Mouse (Mus musculus): Measurements from ENCODE around the gene Cmc1. TPM values are rescaled to one million over a fixed set of nuclear protein-coding genes. Genes with fewer than 3 reads are reported as not detected.

Cmc1 gene
- polyA plus RNA-seq, 1 experiment from 2014 or later = 38.4 TPM

DNA sequence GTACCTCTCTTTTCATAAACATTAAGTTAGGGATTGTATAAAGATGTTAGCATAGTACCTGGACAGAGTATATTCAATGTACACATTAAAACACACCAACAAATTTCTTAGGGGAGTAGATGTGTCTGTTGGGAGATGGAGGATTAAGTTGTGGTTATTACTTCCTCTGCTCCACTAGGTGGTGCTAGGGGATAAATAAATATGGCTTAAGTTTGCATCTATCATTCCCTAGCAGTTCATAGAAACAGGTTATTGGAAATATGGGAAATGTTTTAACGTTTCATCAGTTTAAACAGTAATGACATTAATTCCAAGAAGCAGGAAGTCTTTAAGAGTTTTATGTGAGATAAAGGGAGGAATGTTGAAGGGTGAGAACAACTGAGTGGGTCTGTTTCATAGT, 96.7 kb downstream of the Cmc1 start:
- no peak overlapping the region for H3K27ac ChIP-seq
- no peaks in the 10 kb centered on the region for H3K9me3 ChIP-seq
- no peaks in the 10 kb centered on the region for H3K27me3 ChIP-seq
- ATAC-seq (ENCODE audit: borderline replicate concordance, extremely low read depth, low FRiP score, low TSS enrichment) = no peak
- no peak overlapping the region for H3K9ac ChIP-seq
- H3K4me3 ChIP-seq = no peak overlapping the region
- no peaks in the 10 kb centered on the region for H3K4me1 ChIP-seq
- 23% methylated on average over 1 of the region's 1 CpGs for WGBS
- no peak overlapping the region for H3K4me2 ChIP-seq
- peaks cover 39% of the 10 kb centered on the region for H3K36me3 ChIP-seq

DNA sequence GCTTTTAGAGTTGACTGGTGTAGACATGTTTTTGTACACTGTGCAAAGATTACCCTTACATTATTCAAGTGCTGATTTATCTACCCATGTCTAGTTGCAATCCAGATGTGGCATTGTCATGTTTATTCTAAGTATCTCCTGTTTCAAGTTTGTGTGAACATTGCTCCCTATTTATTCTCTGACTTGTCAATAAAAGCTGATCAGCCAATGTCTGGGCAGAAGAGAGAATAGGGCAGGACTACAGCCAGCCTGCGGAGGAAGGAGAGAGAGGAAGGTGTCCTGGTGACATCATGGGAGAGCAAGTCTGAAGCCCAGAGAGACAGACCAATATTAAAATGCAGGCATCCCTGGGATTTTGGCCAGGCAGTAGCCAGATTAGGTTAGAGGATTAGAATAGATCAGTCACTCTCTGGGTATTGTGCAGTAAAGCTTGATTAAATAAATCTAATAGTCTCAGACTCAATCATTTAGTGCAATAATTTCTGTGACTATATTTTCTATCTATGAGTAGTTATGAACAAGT, 104.9 kb downstream of the Cmc1 start:
- Histone ChIP-seq H3K27ac (no peak overlapping the region), H3K9me3 (no peaks in the 10 kb centered on the region), H3K9ac (no peak overlapping the region), H3K27me3 (no peaks in the 10 kb centered on the region), H3K4me1 (peaks cover 15% of the 10 kb centered on the region), H3K36me3 (peaks cover 8% of the 10 kb centered on the region), H3K4me2 (no peak overlapping the region), H3K4me3 (no peak overlapping the region)
- 52% methylated on average over 1 of the region's 1 CpGs for WGBS
- ATAC-seq (ENCODE audit: borderline replicate concordance, extremely low read depth, low FRiP score, low TSS enrichment) = no peak

DNA sequence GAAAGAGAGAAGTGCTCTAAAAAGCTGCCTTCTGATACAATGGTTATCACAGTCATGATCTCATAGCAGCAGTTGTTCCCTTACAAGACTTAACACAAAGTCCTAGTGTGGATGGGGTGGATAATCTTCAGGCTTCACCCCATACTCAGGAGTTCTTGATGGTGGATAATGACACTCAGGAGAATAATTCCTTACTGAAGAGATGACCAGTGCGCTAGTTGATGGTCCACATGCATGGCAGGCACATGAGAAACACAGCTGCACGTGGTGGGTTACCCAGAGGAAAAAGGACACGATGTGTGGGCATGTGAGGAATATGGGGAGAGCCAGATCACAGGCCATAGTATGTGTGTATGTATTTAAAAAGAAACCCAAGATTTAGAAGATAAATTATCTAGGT, 106.4 kb downstream of the Cmc1 start:
- Histone ChIP-seq H3K9me3 (no peaks in the 10 kb centered on the region), H3K27me3 (no peaks in the 10 kb centered on the region), H3K4me3 (no peak overlapping the region), H3K36me3 (peaks cover 4% of the 10 kb centered on the region; the same call in 1 of the 2 replicates), H3K4me2 (no peak overlapping the region), H3K9ac (no peak overlapping the region), H3K27ac (no peak overlapping the region), H3K4me1 (peaks cover 15% of the 10 kb centered on the region)
- 89% methylated on average over 3 of the region's 3 CpGs for WGBS
- ATAC-seq (ENCODE audit: borderline replicate concordance, extremely low read depth, low FRiP score, low TSS enrichment) = no peak

DNA sequence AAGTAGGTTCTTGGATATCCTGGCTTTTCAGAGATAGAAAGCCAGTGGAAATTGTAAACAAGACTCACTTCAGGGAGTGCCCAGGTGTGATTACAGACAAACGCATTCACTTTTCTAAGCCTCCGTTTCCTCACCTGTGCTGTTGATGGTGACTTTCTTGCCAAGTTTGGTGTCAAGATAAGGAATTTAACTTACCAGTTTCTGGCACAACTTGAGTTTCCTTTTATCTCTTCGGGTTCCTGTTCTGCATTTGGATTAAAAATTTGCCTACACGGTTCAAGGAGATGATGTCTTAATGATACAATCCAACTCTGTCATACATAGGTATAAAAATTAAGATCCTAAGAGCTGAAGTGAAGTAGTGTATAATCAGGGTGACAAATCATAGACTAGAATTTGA, 107.2 kb downstream of the Cmc1 start:
- no peaks in the 10 kb centered on the region for H3K9me3 ChIP-seq
- H3K27me3 ChIP-seq = no peaks in the 10 kb centered on the region
- no peaks in the 10 kb centered on the region; the same call in 1 of the 2 replicates for H3K36me3 ChIP-seq
- no peak overlapping the region for H3K9ac ChIP-seq
- no peak for ATAC-seq (ENCODE audit: borderline replicate concordance, extremely low read depth, low FRiP score, low TSS enrichment)
- no peak overlapping the region for H3K4me3 ChIP-seq
- WGBS = 82% methylated on average over 4 of the region's 4 CpGs
- H3K4me1 ChIP-seq = peaks cover 15% of the 10 kb centered on the region
- H3K4me2 ChIP-seq = no peak overlapping the region
- no peak overlapping the region for H3K27ac ChIP-seq

DNA sequence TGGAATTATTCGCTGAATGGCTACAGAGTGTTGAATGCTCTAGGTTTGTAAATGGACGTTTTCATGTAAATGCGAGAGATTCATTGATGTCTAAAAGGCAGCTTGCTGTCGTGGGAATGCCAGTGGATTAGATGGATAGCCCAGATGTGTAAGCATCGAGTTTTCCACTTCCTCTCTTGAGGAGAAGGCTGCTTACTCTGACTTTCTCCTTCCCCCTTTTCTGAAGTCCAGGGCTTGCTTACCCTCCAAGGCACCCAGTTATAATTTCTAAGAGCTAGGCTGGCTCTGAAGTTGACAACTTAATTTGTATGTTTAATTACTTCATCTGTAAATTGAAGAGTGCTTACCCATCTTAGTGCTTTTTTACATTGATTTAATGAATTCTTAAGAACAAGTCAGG, 108.3 kb downstream of the Cmc1 start:
- 17% methylated on average over 5 of the region's 5 CpGs for WGBS
- Histone ChIP-seq H3K9ac (peak overlapping the region; percentile 89), H3K9me3 (no peaks in the 10 kb centered on the region), H3K4me2 (peak overlapping the region; percentile 82), H3K27ac (no peak overlapping the region), H3K36me3 (no peaks in the 10 kb centered on the region), H3K27me3 (no peaks in the 10 kb centered on the region), H3K4me3 (peak overlapping the region; percentile 97), H3K4me1 (peaks cover 15% of the 10 kb centered on the region)
- no peak for ATAC-seq (ENCODE audit: borderline replicate concordance, extremely low read depth, low FRiP score, low TSS enrichment)

DNA sequence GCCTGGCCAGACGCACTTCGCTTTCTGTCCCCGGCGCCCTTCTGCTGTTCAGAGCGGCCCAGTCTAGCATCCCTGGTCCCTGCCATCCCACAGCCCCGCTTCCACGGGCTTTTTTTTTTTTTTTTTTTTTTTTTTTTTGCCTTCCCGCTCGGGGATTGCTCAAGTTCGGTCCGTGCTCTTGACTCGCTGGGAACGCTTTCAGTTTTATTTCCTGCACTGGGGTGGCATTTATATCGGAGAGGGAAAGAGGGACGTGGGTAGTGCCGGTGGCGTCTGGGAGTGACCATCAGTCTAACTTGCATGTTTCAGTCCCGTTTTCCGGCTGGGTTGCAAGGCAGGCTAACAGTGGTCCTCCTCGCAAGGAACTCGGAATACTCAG, 109.0 kb downstream of the Cmc1 start:
- Histone ChIP-seq H3K9ac (peak overlapping the region; percentile 89), H3K27ac (peak overlapping the region; percentile 97), H3K27me3 (no peaks in the 10 kb centered on the region), H3K4me2 (peak overlapping the region; percentile 82), H3K36me3 (no peaks in the 10 kb centered on the region), H3K4me1 (peaks cover 15% of the 10 kb centered on the region), H3K4me3 (peak overlapping the region; percentile 97), H3K9me3 (no peaks in the 10 kb centered on the region)
- under 1% methylated on average over 20 of the region's 21 CpGs for WGBS
- ATAC-seq (ENCODE audit: borderline replicate concordance, extremely low read depth, low FRiP score, low TSS enrichment) = no peak

DNA sequence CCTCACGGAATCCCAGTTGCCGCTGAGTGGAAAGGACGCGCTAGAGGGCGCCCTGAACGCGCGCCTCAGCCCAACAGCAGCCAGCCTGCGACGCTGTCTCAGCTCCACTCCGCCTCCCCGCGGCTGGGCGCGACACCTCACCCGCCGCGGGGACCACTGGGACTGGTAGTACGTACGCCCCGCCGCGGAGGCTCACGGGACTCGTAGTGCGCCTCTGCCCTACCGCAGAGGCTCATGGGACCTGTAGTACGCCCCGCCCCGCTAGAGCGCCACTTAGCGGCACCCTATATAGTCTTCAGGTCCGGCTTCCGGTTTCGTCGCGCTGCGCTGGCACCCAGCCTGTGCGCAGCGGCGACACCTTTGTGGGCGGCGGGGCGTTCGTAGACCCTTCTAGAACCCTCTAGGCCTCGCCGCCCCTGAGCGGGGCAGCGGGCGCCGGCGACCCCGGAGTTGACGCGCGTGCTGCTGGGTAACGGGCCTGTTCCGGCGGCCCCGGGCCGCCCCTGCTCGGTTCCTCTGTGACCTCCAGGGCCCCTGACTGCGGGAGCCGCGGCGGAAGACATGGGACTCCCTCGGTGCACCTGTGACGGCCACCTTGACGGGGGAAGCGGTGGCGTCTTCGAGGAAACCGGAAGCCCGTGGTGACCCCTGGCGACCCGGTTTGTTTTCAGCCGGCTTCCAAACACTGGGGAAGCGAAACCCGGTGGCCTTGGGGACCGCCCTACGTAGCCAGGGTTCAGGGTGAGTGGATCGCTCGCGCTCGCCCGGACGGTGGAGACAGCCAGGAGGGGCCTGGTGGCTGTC, 109.6 kb downstream of the Cmc1 start, which contains the start of gene Azi2:
TSS of gene Azi2 (plus strand) at position 282 of the 804 bp plus-strand sequence.
- H3K4me1 ChIP-seq = peaks cover 15% of the 10 kb centered on the region
- peak within 1 kb of the TSS; percentile 97 for H3K27ac ChIP-seq
- H3K4me3 ChIP-seq = peak within 1 kb of the TSS; percentile 97
- peak within 1 kb of the TSS; percentile 82 for H3K4me2 ChIP-seq
- ATAC-seq (ENCODE audit: borderline replicate concordance, extremely low read depth, low FRiP score, low TSS enrichment) = peak; percentile 99
- peak within 1 kb of the TSS; percentile 89 for H3K9ac ChIP-seq
- H3K36me3 ChIP-seq = no peaks in the 10 kb centered on the region
- no peaks in the 10 kb centered on the region for H3K27me3 ChIP-seq
- under 1% methylated on average over 87 of the region's 87 CpGs for WGBS
- H3K9me3 ChIP-seq = no peaks in the 10 kb centered on the region

DNA sequence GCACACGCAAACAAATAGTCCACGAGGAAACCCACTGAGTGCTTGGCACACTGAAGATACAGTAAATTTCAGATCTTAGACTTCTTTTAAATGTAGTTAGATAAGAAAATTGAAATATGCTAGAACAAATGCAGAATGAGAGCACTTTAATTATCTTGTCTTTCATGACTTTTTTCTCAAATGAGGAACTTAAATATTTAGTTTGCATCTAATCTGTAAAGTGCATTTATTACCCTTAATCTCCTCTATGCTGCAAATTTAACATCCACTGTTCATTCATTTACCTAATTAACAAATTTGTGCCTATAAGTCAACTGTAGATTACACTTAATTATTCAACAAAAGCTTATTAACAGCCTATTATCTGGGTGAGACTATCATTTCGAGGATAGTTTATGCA, 115.0 kb downstream of the Cmc1 start:
- WGBS = 76% methylated on average over 3 of the region's 3 CpGs
- Histone ChIP-seq H3K27ac (no peak overlapping the region), H3K27me3 (no peaks in the 10 kb centered on the region), H3K9ac (no peak overlapping the region), H3K4me1 (no peaks in the 10 kb centered on the region), H3K4me3 (no peak overlapping the region), H3K9me3 (no peaks in the 10 kb centered on the region), H3K36me3 (no peaks in the 10 kb centered on the region), H3K4me2 (no peak overlapping the region)
- no peak for ATAC-seq (ENCODE audit: borderline replicate concordance, extremely low read depth, low FRiP score, low TSS enrichment)

DNA sequence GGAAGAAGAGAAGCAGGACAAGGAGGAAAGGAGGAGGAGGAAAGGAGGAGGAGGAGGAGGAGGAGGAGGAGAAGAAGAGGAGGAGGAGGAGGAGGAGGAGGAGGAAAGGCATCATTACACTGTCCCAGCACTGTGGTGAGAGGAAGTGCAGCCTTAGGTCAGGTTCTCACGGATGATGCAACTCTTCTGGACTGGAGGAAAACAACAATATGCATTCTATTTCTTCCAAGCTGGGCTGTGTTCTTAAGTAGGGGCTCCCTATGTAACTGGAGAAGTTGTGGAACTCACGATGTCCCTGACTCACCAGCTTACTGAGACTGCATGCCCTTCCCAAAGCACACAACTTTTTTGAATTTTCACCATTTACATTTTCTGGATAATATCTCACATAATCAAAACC, 118.3 kb downstream of the Cmc1 start:
- 34% methylated on average over 2 of the region's 2 CpGs for WGBS
- Histone ChIP-seq H3K4me3 (no peak overlapping the region), H3K27me3 (no peaks in the 10 kb centered on the region), H3K9me3 (no peaks in the 10 kb centered on the region), H3K27ac (no peak overlapping the region), H3K36me3 (no peaks in the 10 kb centered on the region), H3K4me1 (no peaks in the 10 kb centered on the region), H3K9ac (no peak overlapping the region), H3K4me2 (no peak overlapping the region)
- ATAC-seq (ENCODE audit: borderline replicate concordance, extremely low read depth, low FRiP score, low TSS enrichment) = no peak

DNA sequence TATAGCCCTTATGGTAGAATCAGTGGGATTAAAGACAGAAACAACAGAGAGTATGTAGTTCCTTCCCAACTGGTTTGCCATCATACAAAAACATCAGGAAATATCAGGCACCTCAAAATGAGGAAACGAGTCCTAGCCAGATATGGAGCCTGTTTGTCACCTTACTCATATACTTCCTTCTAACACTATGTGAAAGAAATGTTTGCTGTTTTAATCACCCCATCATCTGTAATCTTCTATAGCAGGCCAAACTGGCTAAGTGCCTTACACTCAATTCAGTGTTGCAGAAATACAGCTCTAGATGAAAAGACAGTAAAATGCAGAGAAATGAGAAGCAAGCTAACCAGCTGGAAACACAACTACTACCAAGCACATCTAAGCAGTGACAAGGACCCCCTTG, 119.7 kb downstream of the Cmc1 start:
- Histone ChIP-seq H3K4me3 (no peak overlapping the region), H3K27ac (no peak overlapping the region), H3K4me1 (no peaks in the 10 kb centered on the region), H3K9ac (no peak overlapping the region), H3K4me2 (no peak overlapping the region), H3K9me3 (no peaks in the 10 kb centered on the region), H3K36me3 (no peaks in the 10 kb centered on the region), H3K27me3 (no peaks in the 10 kb centered on the region)
- no peak for ATAC-seq (ENCODE audit: borderline replicate concordance, extremely low read depth, low FRiP score, low TSS enrichment)
- 70% methylated on average over 1 of the region's 1 CpGs for WGBS

DNA sequence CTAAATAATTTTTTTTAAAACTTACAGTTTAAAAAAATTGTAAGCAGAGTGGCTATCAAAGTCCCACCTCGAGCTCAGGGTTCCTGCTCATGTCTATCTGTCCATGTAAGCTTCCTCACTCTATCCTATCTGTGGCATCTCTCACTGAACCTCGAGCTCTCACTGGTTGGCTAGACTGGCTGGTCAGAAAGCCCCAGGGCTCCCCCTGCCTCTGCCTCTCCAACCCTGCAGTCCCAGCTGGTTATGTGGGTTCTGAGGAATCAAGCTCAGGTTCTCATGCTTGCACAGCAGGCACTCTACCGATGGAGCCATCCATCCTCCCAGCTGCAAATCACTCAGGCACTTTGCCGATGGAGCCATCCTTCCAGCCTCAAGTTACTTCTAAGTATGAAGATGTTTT, 120.5 kb downstream of the Cmc1 start:
- no peaks in the 10 kb centered on the region for H3K27me3 ChIP-seq
- no peaks in the 10 kb centered on the region for H3K36me3 ChIP-seq
- H3K27ac ChIP-seq = no peak overlapping the region
- no peaks in the 10 kb centered on the region for H3K9me3 ChIP-seq
- no peak overlapping the region for H3K4me2 ChIP-seq
- WGBS = 36% methylated on average over 4 of the region's 4 CpGs
- no peaks in the 10 kb centered on the region for H3K4me1 ChIP-seq
- no peak overlapping the region for H3K9ac ChIP-seq
- H3K4me3 ChIP-seq = no peak overlapping the region
- ATAC-seq (ENCODE audit: borderline replicate concordance, extremely low read depth, low FRiP score, low TSS enrichment) = no peak

DNA sequence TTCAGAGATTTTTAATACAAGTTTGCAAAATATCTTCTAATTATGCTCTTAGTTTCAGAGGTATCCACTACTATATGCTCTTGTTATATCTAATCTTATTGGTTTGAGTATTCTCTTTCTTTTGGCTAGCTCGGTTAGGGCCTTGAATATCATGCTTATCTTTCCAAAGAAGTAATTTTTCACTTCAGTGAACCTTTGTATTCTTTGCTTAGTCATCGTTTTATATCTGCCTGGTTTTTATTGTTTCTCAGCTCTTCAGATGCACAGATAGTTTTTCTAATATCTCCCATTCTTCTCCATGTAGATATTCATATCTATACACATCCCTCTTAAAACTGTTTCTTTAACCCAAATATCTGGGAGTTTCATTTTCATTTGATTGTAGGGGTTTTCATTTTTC, 125.0 kb downstream of the Cmc1 start:
- H3K4me3 ChIP-seq = no peak overlapping the region
- no peaks in the 10 kb centered on the region for H3K27me3 ChIP-seq
- H3K4me1 ChIP-seq = no peaks in the 10 kb centered on the region
- no peaks in the 10 kb centered on the region for H3K9me3 ChIP-seq
- no peak for ATAC-seq (ENCODE audit: borderline replicate concordance, extremely low read depth, low FRiP score, low TSS enrichment)
- H3K4me2 ChIP-seq = no peak overlapping the region
- no peaks in the 10 kb centered on the region for H3K36me3 ChIP-seq
- no peak overlapping the region for H3K9ac ChIP-seq
- H3K27ac ChIP-seq = no peak overlapping the region
- 68% methylated on average over 2 of the region's 2 CpGs for WGBS

Data from lung, embryonic 15.5 days (tissue).